Mouse (Mus musculus) layer of hippocampus, postnatal 25 days (tissue): ENCODE measurements around the gene Izumo1r. TPM values are rescaled to one million over a fixed set of nuclear protein-coding genes. Genes with fewer than 3 reads are reported as not detected.

Experiments used
- DNase-seq, 2 experiments: peaks; one replicate each; pipeline ENCODE4 v3.0.0; 2022; ENCODE audit warnings: mixed read lengths in 2 of 2, low spot score in 1 of 2; ENCODE audit errors: extremely low spot score in 1 of 2
- total RNA-seq, 2 experiments: library from RNA; stranded (reverse); gene quantifications; 2 replicates each; pipeline ENCODE4 v1.2.3; 2021

Gene Izumo1r
- total RNA-seq, 2 experiments from 2014 or later: not detected

GRCm38 (mm10) chr9:14871536-14871935 is 32.2 kb downstream of the Izumo1r start:
- no peak for DNase-seq

GRCm38 (mm10) chr9:14870802-14871201 is 32.9 kb downstream of the Izumo1r start:
- DNase-seq: no peak

- no peak for DNase-seq
Measured at GRCm38 (mm10) chr9:14870377-14870776, 33.4 kb downstream of the Izumo1r start.

DNA sequence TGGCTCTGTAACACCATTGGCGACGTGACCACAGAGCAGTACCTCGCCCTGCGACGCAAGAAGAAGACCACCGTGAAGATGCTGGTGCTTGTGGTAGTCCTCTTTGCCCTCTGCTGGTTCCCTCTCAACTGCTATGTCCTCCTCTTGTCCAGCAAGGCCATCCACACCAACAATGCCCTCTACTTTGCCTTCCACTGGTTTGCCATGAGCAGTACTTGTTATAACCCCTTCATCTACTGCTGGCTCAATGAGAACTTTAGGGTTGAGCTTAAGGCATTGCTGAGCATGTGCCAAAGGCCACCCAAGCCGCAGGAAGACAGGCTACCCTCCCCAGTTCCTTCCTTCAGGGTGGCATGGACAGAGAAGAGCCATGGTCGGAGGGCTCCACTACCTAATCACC is 35.4 kb downstream of the Izumo1r start:
- DNase-seq: no peak

DNA sequence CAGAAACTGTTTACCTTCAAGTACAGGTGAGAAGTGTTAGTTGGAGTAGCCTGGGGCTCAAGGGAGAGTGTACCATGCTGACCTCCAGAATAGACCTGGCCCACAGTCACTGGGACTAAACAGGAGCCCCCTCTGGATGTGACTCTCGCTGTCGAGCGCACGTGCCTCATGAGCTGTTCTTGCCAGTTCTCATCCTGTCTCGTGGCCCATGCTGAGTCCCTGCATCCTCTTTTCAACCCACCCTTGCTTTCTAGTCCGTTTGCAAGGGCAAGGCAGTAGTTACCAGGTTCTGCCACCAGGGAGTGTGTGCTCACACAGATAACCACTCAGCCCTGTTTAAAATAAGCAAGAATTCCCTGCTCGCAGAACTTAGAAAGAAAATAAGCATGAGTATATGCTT is 36.8 kb downstream of the Izumo1r start:
- DNase-seq: peak; percentile 35 to 64

DNA sequence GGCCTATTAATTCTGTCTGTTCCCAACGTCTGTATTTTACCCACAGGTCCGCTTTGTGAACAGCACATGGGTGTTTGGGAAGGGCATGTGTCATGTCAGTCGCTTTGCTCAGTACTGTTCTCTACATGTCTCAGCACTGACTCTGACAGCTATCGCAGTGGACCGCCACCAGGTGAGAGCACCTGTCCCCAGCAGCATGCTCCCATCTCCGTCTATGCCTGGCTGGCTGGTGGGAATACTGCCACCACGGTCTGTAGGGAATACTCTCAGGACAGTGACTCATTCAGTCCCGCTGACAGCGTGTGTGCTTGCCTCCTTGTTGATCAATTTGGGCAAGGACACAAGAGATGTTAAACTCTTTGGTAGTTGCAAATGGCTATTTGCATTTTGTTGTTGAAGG is 39.0 kb downstream of the Izumo1r start:
- DNase-seq: no peak

GRCm38 (mm10) chr9:14863126-14863525 is 40.6 kb downstream of the Izumo1r start:
- no peak for DNase-seq

DNA sequence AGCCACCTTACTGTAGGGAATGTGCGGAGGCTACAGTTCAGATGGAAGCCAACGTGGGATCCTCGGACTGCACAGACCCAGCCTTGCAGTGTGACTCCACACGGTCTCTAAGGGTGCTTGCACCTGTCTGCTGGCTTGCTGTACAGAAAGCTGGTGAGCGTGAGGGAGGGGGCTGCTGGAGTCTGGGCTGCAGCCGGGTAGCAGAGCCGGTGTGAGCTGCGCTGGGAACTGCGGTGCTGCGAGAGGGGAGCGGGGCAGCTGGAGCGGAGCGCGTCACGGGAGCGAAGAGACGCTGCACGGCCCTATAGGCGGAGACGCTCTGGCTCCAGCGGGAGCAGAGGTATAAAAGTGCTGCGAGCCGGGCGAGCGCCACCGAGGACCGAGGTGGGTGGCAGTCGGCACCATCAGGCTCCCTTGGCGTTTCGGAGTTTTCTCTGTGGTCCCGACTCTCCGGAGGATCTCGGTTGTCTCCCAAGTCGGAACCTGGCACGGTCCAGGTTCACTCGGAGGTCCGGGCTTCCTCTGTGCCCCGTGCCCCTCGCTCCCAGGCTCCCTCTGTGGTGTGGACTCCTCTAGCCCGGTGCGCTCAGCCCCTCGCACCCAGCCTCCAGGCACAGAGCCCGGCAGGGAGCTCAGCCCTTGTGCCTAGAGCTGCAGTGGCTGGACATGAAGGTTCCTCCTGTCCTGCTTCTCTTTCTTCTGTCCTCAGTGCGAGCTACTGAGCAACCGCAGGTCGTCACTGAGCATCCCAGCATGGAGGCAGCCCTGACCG is 43.7 kb downstream of the Izumo1r start, which contains the start of gene Gpr83:
Gene Gpr83 (plus strand): TSS at position 343 of the 772 bp plus-strand sequence.
- peak; percentile 41 to 46 for DNase-seq

DNA sequence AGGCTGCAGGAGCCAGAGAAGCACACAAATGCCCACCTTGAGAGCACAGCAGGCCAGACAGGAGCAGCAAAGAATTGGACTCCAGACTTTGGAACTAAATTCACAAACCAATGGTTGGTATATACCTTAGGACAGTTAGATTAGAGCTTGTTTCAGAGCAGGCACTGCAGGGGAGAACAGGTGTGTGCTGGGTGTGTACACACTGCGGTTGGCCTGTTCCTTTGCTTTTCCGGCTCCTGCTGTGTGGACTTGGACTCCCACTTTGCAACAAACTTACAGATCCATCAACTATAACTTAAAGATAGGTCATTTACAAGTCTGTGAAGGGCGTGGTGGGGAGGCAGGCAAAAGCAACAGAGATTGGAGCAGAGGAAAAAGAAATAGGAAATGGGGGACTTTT is 45.0 kb downstream of the Izumo1r start:
- no peak for DNase-seq

GRCm38 (mm10) chr9:14858170-14858706 is 45.5 kb downstream of the Izumo1r start:
- no peak for DNase-seq

- no peak for DNase-seq
Measured at GRCm38 (mm10) chr9:14856922-14857654, 46.7 kb downstream of the Izumo1r start.

DNA sequence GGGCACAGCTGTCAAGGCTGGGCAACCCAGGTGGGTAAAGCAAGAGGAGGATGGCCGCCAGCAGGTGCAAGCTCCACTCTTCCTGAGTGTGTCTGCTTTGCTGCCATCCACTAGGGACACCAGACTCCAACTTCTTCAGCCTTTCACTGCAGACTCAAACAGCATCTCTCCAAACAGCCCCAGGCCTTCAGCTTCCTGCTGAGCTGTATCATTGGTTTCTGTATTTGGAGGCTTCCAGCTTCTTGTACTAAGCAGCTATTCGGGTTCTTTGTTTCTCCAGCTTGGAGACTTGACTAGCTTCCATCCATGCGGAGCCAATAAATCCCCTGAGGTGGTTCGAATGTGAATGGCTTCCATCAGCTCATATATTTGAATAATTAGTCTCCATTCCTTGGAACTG is 49.2 kb downstream of the Izumo1r start:
- no peak for DNase-seq

GRCm38 (mm10) chr9:14848267-14848935 is 55.3 kb downstream of the Izumo1r start:
- no peak for DNase-seq

DNA sequence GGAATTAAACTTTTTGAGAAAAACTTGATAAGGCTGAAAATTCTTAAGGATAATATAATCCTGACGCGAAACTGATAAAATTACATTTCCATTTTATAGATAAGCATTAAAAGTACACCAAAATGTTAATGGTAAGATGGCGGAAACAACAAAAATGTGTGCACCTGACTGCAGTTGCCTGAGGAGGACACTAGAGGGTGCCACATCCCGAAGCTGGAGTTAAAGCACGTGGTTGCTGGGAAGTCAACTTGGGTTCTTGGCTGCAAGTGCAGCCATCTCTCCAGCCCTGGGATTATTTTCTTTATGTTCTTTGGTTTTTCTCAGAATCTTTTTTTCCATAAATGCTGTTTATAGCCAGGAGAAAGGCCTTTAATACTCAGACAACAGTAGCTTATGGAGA is 57.3 kb downstream of the Izumo1r start:
- no peak for DNase-seq

DNA sequence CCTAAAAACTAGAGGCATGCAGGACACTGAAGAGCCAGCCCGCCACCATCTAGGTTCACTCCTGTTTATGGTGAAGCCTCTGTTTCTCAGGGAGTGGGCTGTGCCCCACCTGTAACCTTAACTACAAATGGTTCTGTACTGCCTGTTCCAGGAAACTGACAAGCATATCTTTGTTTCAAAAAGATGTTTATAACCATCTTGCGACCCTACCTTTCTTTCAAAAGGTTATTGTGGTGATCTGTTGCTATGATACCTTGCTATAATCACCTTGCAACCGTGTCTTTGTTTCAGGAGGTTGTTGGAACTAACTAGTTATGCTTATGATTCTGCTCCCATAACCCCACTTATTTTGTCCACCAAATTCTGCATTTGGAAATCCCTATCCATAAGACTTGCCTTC is 59.8 kb downstream of the Izumo1r start:
- DNase-seq: no peak

- DNase-seq: no peak
Measured at GRCm38 (mm10) chr9:14843311-14843857, 60.4 kb downstream of the Izumo1r start.

DNA sequence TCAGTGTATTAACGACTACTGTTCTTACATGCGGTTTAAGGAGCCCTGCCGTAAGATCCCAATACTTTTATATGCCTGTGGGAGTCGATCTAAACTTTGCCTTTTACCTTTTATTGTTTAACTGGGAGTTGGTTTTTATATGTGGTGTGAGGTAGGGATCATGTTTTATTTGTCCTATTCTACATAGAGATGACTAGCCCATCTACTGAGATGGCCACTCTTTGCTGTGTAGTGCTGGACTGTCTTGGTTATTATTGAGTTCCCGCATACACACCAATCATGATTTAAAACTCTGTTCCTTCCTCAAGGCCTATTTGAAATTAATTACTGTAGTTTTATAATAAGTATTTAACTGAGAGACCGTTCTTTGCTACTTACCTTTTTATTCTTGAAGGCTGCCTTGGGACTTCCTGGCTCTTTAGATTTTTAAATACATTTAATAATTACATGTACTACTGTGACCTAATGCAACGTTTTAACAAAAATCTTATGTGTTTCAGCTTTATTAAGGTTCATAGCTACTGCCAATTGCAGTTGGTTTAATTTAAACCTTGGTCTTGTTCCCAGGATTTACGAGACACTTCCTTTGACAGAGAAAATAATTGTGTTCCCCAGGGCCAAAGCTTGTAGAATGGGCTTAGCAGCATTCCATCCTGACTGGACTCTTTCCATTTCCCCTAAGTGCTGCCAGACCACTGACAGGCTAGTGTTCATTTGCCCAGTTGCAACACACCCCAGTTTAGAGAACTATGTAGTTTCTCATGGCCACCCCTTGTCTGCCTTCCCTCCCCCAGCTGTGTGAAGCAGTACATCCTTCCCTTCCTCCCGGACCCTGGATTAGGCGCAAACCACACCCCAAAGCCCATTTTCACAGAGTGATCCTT is 61.6 kb downstream of the Izumo1r start:
- no peak for DNase-seq

DNA sequence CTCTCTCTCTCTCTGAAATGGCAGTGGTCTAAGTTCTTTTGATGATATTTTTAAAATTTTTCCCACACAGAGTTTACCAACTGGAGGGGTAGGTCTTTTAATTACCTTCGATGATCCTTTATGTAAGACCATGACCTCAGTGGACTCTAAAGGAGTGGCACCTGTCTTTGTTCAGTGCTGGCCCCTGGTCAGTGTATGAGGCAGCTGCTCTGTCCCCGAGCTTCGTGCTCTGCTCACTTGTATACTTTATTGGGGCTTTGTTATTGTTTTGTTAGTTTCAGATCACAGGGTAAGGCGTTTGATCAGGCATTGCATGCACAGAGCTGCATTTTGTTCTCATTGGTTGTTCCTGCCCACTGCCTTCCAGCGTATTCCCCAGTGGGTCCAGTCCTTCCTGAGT is 63.8 kb downstream of the Izumo1r start:
- no peak for DNase-seq

GRCm38 (mm10) chr9:14839527-14839926 is 64.2 kb downstream of the Izumo1r start:
- no peak for DNase-seq
